Mouse (Mus musculus) heart, postnatal 36 days (tissue): ENCODE measurements around the gene Ablim1. TPM values are rescaled to one million over a fixed set of nuclear protein-coding genes. Genes with fewer than 3 reads are reported as not detected.

ENCODE experiments used
- DNase-seq, 2 experiments: peaks; one replicate each; pipeline ENCODE4 v3.0.0; 2021 to 2022
- intact Hi-C: fragments of 180-260 bp; cut with DNase I; formaldehyde crosslinking; loops from one replicate; pipeline ENCODE4 v1.15.1; 2025
- total RNA-seq, 2 experiments: library from RNA; stranded (reverse); gene quantifications; 2 replicates each; pipeline ENCODE4 v1.2.3; 2021

The Ablim1 gene
- total RNA-seq, 2 experiments from 2014 or later = 423 to 468 TPM

GRCm38 (mm10) chr19:57352337-57352935 lies 37.7 kb upstream of the Ablim1 start:
- intact Hi-C loops = loop anchor here (10.0 kb wide), 1 partner anchor 958 kb away; the partner anchor contains the start of genes Casp7 and Nrap
- no peak for DNase-seq

DNA sequence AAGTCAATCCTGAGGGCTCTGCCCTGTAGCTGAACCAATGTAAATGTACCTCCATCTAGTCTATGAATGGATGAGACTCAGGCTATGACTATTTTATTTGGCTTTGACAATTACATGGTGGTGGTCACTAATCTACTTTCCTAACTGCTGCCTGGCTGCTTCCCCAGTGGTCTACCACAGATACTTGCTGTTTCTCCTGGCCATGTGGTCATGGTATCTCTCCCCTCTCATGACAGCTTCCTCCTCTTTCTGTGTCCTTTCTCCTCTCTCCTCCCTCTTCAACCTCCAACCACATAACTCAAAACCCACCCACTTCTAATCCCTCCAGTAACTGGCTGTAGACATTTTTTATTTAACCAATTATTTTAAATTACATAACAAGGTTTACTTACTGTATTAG lies 34.4 kb upstream of the Ablim1 start:
- DNase-seq = no peak
- intact Hi-C loops = no loop called here

- no peak for DNase-seq
- intact Hi-C loops = no loop called here
These were observed 30.0 kb upstream of the Ablim1 start for GRCm38 (mm10) chr19:57344678-57345077.

DNA sequence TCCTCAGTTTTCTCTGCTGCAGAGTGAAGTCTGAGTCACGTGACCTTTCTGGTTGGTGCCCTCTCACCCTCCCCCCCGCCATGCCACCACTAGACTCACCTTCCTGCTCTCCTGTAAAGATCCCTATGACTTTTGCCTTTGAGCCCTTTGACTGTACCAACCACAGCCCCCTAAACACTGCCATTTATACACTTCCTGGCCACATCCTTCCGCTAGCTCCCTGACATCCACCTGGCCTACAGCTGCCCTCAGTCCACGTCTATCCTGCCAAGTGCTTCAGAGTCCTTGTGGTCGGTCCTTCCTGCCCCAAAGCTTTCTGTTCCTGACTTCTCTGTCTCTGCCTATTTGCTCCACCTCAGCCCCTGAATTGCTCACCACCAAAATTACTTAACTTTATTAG lies 29.1 kb upstream of the Ablim1 start:
- intact Hi-C loops = no loop called here
- no peak for DNase-seq

GRCm38 (mm10) chr19:57340900-57341742 lies 26.4 kb upstream of the Ablim1 start:
- no peak for DNase-seq
- intact Hi-C loops = no loop called here

DNA sequence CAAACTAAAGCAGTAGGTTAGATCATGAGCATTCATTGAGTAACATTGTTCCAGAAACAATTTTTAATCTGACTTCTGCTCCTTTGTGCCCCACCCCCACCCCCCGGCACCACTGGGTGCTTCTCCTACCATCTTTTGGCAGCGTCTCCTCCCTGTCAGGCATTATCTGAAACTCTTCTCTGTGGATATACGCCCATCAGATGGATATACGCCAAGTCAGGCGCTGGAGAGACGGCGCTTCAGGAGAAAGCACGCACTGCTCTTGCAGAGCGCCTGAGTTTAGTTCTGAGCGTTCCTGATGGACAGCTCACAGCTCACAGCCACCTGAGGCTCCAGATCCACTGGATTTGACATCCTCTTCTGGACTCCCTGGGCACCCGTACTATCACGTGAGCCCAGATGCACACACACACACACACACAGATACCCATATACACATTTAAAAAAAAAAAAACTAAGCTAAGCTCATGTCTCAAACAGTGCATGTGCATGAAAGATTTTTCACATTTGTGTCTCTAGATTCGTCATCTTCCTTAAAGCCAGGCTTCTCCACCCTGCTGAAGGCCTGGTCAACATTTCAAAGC lies 24.7 kb upstream of the Ablim1 start:
- intact Hi-C loops = no loop called here
- DNase-seq = no peak

GRCm38 (mm10) chr19:57335135-57335534 lies 20.4 kb upstream of the Ablim1 start:
- intact Hi-C loops = no loop called here
- DNase-seq = no peak

- intact Hi-C loops = loop anchor here (5.0 kb wide), 1 partner anchor 416 kb away; no protein-coding TSS in a partner anchor
- DNase-seq = no peak
These were observed 18.6 kb upstream of the Ablim1 start for GRCm38 (mm10) chr19:57333356-57333755.

DNA sequence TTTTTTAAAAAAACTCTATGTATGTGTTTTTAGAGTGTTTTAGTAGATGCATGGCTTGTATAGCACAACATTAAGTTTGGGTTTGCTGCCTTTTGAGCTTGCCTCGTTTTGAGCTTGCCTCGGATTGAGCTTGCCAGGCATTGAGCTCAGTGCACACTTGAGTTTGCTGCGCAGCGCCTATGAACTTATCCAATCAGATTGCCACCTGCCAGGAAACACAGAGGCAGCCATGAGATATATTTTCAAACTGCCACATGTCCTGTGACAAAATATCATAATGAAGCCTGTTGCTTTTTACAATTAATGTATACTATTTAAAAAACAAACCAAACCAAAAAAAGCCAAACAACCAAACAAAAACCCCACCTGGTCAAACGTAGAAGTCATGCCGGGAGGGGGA lies 16.5 kb upstream of the Ablim1 start:
- intact Hi-C loops = loop anchor here (5.0 kb wide), 1 partner anchor 414 kb away; no protein-coding TSS in a partner anchor
- no peak for DNase-seq

DNA sequence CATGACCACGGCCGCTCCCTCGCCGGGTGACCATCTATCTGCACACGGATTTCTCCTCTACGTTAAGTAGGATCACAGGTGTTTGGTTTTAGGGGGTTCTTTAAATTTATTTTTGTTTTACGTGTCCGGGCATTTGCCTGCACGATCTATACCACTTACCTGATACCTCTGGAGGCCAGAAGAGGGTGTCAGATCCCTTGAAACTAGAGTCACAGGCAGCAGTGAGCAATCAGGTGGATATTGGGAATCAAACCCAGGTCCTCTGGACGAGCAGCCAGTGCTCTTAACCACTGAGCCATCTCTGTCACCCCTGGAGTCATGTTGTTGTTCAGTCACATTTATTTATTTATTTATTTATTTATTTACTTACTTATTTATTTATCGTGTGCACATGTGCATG lies 15.6 kb upstream of the Ablim1 start:
- intact Hi-C loops = loop anchor here (5.0 kb wide), 1 partner anchor 413 kb away; no protein-coding TSS in a partner anchor
- DNase-seq = no peak

DNA sequence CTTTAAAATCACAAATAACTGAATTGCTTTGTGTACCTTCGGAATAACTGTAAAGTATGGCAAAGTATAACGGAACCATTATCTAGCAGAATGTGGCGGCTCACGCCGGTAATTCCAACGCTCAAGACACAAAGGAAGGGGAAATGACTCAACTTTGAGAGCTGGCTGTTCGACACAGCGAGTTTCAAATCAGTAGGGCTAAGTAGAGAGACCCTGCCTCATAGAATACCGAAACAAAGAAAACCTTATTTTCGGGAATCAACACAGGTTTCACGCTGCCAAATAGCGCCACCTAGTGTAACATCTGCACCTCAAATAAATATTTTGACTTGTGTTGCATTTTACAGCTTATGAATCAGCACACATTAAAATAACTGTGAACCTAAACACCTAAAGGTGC lies 14.1 kb upstream of the Ablim1 start:
- DNase-seq = peak; percentile 65 to 66
- intact Hi-C loops = loop anchor here (1.0 to 5.0 kb wide), 4 partner anchors 30 to 262 kb away; no protein-coding TSS in a partner anchor

DNA sequence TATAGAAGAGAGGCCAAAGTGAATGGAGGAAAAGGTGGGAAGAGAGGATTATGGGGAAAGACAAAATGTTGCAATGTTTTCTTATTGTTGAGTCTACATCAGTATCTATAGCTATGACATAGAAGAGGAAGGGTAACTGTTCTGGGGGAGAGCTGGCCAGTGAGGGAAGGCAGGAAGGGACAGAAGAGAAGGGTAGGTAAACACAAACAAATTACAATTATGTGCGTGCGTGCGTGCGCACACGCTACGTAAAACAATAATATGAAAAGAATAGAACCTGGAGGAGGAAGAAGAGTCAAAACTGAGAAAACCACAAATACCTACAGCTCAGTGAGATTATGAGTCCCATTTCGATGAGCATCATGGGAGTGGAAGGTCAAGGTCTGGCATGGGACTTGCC lies 13.6 kb upstream of the Ablim1 start:
- intact Hi-C loops = loop anchor here (2.0 to 5.0 kb wide), 3 partner anchors 31 to 261 kb away; no protein-coding TSS in a partner anchor
- DNase-seq = no peak

- intact Hi-C loops = loop anchor here (1.0 to 5.0 kb wide), 4 partner anchors 31 to 261 kb away; no protein-coding TSS in a partner anchor
- DNase-seq = no peak
These were observed 13.0 kb upstream of the Ablim1 start for GRCm38 (mm10) chr19:57327679-57328078.

DNA sequence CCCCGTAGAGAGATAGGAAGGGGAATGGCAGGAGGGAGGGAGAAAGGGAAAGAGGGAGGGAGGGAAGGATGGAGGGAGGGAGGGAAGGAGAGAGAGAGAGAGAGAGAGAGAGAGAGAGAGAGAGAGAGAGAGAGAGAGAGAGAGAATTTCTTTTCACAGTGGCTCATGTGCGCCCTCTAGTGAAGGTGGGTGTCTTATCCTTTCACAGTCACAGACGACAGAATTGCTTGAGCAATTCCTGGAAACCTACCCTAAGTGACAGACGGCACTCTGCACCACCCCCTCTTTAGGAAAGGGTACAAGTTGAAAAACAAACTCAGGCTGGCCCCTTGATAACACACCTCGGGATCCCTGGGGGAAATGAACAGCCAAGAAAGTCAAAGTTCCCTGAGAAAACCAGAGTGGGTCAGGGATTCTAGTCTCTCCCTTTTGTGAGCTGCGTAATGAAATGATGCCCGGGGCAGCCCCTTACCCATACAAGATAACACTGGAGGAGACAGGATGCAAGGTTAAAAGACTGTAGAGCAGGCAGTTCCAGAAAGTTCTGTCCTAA lies 11.1 kb upstream of the Ablim1 start:
- intact Hi-C loops = loop anchor here (1.0 to 5.0 kb wide), 2 partner anchors 114 to 165 kb away; no protein-coding TSS in a partner anchor
- peak; percentile 78 to 82 for DNase-seq

DNA sequence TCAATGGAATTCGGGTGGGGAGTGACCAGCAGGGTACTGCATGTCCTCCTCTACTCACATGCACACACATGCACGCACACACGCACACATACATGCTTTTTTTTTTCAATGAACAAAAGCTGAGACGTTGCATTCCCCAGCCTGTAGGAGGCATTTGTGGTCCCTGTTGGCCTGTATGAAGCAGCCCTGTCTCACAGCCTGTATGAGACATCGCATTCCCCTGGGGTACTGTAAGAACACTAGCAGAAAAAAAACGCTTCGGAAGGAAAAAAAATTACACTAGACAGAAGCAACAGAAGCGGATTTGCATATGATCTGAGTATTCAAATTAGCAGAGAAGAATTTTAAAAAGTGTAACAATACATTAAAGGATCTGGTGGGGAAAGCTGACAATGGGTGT lies 8.4 kb upstream of the Ablim1 start:
- intact Hi-C loops = no loop called here

DNA sequence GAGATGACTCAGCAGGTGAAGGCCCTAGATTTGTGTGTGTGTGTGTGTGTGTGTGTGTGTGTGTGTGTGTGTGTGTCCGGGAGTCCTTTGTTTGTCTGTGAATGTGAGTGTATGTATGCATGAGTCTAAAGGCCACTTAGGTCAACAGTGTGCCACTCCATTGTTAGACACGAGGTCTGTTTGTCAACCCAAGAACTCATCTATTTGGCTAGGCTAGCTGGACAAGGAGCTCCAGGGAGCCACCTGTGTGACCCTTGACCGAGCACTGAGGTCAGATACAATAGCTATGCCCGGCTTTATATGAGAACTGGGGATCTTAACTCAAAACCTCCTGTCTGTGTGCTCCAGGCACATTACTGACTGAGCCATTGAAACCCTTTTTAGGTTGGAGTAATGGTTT lies 7.8 kb upstream of the Ablim1 start:
- DNase-seq = no peak
- intact Hi-C loops = no loop called here

More for the DNA sequence above, 8.4 kb upstream of the Ablim1 start:
- no peak for DNase-seq

DNA sequence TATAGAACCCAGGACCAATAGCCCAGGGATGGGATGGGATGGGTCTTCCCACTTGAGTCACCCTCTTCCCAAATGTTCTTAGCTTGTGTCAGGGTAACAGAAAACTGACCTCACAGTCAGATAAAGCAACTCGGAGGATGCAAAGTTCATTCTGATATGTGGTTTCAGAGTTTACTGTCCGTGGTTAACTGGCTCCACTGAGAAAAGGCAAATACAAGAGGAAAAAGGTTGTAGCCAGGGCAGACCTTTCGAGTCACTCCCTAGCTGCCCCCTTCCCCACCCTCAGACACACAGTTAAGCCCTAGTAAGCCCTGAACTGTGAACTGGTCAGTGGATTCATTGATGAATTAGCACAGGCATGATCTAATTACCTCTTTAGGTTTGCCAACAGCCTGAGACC lies 7.1 kb upstream of the Ablim1 start:
- DNase-seq = no peak
- intact Hi-C loops = no loop called here

- DNase-seq = no peak
- intact Hi-C loops = no loop called here
These were observed 6.1 kb upstream of the Ablim1 start for GRCm38 (mm10) chr19:57320656-57321382.

- no peak for DNase-seq
- intact Hi-C loops = no loop called here
These were observed 1.9 kb upstream of the Ablim1 start for GRCm38 (mm10) chr19:57316597-57316996.

DNA sequence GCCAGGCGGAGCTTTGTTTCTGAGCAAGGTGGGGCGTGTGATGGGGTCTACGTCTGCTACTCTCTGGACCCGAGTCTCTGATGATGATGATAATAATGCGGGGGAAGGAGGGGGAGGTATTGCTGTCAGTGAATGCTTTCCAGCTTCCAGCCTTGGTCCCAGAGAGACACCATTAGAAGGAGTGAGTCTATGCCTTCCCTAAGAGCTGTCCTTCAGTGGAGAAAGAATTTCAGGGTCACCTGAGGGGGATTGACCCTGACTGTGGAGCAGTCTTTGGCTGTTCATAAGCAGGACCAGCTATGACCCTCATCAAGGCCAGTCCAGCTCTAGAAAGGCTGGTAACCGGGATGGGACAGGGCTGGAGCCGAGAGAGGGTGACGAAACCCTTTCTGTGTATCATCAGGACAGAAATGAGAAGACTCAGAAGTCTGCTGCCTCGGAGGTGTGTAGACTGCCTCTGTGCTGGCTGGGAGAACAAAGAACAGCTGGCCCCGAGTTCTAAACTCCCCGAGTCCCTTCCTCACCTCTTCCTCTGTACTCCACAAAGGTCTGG lies 370 bp upstream of the Ablim1 start:
- no peak for DNase-seq
- intact Hi-C loops = loop anchor here (2.0 kb wide), 2 partner anchors 48 to 120 kb away; no protein-coding TSS in a partner anchor
